Mouse (Mus musculus): ENCODE data around the gene Rnf34.
A peak's percentile ranks its signal among the peaks of the same experiment; 100 is the strongest.

Rnf34 gene

DNA sequence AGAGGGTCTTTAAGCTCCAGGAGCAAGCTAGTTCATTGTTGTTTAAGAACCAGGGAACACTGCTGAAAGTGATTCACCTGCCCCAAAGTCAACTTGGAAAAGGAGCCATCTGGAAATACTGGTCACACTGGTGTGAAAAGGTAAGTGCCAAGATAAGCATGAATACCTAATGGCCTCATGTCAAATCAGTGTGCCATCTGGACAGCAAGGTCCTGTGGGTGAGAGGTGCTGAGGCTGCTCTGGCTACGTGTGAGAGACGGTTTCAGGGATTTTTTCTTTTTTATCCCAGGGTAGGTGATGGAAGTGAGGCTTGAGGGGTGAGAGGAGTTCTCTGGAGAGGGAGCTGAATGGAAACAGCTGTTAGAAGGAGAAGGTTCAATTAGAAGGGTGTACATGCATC is 23.7 kb downstream of the Rnf34 start:
- no peak for DNase-seq

DNA sequence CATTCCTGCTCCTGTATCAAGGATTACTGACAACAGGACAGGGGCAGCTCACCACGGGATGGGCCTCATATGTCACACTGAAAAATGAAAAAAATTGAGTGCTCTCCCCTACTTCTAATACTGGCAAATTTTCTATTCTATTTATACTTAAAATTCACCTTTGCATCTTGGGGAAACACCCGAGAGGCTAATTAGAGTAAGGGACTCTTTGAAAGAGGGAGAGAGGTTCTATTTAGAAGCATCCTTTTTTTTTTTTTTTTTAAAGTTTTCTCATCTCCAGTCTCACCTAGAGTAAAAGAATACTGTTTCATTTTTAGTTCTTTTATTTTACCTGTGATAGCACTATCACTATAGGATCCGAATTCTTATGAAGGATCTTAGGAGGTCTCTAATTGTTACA is 24.5 kb downstream of the Rnf34 start:
- no peak for DNase-seq

DNA sequence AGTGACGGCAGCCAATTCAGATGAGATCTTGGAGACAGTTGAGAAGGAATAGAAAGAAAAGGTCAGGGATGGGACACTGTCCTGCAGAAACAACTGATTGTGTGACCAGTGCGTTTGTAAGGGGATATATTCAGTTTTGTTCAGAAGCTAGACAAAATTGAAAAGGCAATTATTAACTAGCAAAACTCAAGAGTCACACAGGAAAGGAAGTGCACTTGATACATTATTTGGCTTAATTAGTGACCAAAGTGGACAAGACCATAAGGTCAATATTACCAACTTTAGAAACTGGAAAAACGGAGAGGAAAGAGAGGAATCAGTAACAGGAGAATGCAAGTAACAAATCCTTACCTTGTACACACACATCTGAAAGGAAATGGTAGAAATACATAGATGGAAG is 26.8 kb downstream of the Rnf34 start:
- no peak for DNase-seq

DNA sequence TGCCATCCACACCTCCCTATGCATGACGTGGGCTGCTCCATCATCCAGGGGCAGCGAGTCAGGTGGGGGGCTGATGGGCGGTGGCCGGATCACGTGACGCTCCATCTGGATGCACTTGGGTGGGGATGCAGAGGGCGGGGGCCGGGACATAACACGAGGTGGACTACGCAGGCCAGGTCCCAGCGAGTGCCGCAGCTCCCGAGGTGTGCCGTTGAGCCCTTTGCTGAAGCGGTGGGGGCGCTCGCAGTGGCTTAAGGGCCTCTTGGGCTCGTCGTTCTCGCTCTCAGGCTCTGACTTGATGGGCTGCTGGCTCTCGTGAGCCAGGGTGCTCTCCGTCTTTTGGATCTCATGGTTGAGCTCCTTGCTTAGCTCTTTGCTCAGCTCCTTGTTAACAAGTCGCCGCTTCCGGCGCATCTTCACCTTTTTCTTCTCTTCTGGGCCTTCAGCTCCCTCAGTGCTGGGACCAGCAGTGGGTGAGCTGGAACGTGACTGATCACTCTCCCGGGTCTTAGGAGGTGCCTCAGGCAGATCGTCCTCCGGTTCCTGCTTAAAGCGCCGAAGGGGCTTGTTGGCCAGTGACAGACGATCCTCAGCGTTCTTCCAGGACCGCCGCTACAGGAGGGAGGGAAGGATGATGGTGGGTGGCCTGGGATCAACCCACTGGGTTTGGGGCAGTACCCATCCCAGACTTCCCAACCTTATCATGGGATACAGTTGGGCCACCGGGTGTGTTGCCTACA is 30.6 kb downstream of the Rnf34 start:
- no peak for DNase-seq

DNA sequence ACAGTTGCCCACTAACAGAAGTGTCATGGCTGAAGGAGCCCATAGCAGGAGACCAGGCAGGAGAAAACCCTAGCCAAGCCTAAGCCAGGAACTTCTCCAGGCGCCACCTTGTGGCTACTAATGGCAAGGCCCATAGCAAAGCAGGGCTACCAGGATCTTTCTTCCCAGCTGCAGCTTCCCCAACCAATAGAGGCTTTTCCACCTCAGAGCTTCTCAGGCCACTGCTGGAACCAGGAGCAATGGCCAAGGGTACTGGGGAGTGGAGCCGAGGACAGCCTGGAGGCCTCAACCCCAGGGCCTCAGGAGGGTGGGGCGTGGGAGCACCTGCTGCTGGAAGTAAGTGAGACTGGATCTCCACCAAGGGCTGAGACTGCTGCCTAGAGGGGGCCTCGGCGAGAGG is 31.5 kb downstream of the Rnf34 start:
- peak; percentile 77 for DNase-seq

DNA sequence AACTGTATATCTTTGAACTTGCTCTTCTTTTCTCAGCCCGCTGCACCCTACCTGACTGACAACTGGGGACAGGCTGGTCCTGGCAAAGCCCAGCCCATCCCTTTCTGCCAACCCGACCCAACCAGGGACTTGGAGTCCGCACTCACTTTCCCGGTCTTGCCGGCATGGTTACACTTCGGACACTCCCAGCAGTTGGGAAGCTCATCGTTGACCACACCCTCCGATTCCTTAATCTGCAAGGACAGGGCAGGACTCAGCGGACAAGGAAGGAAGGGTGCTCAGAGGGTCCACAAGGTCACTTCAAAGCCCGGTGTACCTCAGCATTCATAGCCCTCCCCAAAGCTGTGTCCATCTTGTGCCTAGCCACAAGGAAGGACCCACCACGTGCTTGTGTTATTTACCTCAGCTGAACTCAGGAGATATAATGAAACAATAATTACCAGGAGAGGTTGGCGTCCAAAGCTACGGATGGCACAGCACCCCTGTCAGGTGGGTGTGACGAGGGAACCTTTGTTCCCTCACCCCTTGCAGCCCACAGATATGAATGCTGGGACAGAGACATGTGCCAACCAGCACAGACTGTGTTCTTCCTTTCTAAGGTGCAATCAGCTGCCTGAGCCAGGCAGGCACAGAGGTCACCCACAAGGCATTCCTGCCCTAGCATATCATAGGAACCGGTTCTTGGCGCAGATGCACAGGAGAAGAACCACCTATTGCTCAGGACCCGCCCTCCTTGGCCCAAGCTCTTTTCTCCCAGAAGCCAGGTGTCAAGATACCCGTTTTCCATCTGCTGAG is 32.6 kb downstream of the Rnf34 start:
- no peak for DNase-seq

DNA sequence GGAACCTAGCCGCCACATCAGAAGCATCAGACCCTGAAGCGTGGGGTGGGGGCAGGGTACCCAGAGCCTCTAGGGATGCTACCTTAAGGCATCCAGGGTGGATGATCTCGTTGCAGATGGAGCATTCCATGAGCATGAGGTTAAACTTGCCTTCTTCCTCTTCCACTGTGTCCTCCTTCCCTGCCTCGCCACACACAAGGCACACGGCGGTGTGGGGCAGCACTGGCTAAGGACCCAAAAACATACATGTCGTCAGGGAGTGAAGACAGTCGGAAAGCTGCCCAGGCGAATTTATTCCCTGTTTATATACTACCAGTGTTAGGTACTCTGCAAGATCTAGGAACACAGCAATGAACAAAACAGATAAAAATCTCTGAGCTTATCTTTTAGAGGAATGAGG is 33.4 kb downstream of the Rnf34 start:
- no peak for DNase-seq

DNA sequence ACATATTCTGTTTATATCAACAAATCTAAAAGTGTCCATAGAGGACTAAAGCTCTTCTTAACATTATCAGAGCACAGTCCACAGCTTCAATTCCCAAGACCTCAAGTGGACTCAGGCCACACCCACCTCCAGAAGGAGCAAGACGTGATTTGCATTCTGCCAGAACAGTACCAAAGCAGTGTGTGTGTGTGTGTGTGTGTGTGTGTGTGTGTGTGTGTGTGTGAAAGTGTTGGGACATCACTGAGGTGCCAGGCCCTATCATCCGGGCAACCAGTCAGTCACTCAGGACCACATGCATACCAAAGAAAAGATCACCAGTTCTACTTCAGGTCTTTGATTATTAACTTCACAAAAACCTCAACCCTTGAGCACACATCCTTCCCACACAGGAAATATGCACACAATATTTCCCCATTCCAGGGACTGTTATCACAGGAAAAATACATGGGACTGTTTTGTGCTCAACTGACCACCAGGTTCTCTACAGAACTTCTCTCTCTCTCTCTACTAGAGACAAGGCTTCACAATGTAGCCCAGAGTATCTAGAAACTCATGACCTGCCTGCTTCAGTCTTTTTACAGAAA is 33.9 kb downstream of the Rnf34 start:
- DNase-seq, result no peak

DNA sequence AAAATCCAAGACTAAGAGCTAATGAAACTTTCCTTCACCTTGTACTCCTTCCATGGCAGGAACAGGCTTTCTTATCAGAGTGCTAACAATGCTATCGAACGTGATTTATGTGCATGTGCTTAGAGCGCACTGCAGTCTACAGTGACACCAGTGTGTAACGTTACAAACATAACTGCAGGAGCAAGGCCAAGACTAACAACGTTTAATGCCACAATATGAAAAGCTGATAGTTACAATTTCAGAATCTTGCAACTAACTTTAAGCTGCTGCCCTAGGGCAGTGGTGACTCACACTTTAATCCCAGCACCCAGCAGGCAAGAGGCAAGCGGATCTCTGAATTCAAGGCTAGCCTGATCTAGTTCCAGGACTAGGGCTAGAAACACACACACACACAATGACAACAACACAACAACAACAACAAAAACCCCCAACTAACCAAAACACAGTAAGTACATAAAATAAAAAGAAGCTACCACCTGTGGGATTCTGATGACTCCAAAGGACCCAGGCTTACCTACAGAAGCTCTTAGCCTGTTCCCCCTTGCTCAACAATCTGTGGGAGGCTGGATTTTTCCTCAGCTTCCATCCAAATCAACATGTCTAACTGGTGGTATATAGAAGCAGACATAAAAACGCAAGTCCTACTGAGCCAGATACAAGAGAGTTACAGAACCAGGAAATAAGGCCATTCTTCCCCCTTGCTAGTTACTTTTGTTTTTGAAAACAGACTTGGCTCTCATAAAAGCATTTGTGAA is 34.9 kb downstream of the Rnf34 start:
- no peak for DNase-seq

DNA sequence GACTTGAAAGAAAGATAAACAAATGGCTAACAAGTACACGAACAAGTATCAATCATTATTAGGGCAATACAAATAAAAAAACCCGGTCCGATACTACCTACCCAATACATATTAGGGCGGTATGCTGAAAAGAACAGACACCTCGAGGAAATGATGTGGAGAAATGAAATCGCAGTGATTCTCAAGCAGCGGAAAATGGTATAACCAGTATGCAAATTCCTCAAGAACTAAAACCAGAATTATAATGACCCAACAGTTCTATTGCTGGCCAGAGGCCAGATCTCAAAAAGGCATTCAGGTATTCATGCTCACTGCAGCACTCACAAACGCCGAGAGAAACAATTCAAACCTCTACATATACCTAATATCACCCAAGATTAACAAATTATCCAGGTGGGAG is 37.2 kb downstream of the Rnf34 start:
- DNase-seq, result no peak

DNA sequence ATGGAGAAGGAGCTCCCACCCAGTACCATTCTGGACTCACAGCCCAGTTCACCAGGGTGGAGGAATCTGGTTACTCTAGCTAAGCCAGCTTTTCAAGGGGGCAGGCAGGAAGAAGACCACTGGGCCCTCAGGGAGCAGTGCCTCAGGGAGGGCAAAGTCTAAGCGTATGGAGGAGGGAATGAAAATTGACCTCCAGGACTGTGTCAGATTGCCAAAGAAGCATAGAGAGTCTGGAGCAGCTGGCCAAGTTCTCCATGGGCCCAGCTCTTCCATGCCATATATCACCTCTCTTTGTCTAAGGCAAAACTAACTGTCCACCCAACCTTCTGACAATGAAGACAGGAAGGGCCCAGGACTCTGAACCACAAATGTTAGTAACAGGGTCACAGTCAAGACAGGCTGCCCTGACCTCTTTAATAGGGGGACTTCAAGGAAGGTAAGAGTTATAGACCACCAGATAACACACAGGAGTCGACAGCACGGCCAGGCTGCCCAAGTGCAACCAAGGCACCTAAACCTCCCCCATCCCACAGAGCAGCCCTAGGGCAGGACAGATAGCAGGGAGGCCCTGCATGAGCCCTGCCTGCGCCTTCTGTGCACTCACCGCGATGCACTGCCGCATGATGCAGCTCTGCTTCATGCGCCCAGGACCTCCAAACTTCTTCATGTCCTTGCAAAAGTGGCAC is 38.2 kb downstream of the Rnf34 start:
- DNase-seq, result no peak

DNA sequence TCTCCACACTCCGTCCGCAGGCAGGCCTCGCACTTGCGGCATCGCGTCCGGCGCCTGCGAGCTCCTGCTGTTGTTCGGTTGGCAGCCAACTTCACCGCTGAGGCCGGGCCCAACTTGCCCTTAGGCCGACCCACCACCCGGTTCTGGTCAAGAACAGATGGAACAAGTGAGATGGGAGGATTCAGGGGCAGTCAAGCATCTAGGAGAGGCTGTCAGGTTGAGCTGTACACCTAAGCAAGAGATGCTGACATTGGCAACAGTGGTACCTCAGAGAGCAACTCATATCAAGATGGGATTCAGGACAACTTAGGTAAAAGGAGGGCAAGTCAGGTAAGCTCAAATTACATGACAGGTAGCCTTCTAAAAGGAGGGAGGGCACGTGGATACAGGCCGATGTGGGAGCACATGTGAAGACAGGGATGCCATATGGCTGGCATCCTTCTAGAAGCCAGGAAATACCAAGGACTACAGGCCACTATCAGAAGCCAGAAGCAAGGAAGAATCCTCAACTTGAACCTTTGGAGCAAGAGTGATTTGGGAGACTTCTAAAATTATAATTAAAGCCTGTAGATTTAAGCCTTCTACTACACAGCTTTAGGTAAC is 38.9 kb downstream of the Rnf34 start:
- DNase-seq, result no peak

DNA sequence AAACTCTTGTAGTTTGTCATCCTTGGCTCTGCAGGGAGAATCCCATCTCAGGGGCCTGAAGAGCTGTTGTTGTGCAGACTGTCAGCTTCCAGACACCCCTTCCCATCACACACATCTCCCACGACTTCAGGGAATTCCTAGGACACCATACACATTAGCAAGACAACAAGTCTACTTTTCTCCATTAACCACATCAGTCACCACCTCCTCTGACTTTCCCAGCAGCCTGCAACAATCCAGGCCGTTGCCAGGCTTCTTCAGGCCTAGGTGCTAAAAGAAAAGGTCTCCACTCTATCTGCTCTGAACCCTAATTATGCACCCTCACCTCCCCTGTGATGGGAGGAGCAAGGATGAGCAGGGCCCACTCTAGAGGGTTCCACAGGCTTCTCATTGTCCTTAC is 40.5 kb downstream of the Rnf34 start:
- no peak for DNase-seq

DNA sequence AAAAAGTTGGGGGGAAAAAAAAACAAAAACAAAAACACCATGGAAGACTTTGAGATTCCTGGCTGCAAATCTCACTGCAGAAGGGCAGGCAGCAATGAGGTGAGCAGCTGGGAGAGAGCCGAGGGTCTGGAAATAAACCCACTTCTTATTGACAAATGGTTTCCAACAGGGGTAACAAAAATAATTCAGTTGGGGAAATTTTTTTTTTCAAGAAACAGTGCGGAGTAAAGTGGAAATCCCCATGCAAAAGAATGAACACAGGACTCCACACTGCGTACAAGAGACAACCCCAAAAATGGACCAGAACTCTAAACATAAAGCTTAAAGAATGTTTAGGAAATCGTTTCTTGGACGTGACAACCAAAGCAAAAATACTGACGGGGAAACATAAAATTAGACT is 43.4 kb downstream of the Rnf34 start:
- no peak for DNase-seq

DNA sequence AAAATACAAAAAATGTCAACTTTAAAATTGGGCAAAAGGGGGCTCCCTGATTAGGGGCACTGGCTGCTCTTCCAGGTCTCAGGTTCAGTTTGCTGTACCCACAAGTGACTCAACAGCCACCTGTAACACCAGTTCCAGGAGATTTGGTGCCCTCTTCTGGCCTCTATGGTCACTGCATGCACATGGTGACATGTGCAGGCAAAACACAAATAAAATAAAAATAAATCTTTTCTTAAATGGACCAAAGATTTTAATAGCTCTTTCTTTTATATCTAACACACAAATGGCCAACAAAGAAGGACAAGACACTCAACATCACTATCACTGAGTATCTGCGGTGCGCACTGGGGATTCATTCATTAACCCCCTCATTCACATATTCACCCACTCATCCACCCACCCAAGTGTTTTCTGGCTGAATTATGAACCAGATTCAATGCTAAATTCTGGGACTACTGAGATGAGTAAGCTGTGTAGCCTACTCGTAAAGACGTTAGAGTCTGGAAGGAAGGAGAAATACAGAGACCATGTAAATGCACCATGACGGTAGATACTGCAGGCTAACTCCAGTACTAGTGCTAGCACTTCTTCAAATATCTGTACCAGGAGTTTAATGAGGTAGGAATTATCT is 44.3 kb downstream of the Rnf34 start:
- peak; percentile 77 for DNase-seq

DNA sequence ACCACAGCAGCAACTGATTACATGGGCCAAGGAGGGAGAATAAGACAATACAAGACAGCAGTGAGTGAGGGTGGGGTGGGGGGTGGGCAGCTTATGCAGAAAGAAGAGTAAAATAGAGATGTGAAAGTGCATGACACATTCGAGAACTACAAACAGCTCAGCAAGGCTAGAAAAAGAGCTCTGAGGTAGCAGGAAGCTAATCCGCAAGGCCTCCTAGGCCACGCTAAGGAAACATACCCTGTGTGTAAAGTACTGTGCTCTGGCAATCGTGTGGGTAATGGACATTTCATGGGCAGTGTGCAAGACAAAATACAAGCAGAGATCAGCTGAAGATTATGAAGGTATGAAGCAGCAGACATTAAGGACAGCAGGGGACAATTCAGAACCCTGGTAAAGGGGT is 45.0 kb downstream of the Rnf34 start:
- no peak for DNase-seq

DNA sequence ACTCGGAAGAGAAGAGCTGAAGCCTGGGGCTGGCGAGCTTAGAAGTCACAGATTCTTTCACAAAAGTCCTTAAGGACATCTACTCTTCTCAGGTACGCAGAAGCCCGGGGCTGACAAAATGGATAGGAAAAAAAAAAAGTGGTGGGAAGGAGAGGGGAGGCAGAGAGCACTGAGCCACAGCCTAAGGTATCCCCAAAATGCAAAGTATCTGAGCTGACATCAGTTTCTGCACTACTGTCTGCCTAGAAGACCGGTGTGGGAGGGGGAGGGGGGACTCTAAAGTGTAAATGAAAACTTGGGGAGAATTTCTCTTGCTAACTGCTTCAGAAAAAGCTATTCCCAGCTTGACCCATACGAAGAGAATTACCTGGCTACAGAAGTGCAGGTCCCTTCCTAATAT is 48.3 kb downstream of the Rnf34 start:
- no peak for DNase-seq

DNA sequence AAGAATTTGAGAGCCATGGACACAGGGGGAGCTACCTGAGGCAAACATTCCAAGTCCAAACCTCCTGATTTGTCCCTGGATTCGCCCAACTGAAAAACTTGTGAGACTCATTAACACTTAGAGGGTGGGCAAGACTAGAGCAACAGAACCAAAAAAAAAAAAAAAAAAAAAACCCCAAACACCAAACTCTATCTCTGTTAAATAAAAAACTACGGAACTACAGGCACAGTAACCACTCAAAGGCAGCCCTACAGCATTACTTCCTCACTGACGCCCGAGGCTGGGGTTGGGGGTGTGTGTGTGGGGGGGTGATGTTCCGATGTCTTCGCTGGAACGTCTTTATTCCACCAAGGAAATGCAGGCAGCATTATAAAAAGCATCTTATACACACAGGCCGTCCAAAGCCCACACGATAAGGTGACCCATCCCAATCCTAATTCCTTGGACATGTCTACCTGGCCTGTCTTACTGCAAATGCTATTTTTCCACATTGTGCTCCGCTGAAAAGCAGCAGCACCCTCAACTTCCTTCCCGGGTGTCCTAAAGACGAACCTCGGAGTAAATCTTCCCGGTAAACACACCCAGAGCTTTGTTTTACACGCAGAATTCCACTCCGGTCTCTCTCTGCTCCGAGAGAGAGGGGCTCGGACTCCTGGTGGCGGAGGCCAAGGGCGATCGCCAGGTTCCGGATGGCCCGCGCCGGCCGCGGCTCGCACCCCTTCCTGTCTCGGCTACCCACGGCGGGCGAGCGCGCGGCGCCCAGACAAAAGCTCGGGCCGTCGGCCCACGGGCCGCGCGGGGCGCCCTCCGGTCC is 49.3 kb downstream of the Rnf34 start:
- DNase-seq, result peak; percentile 15

DNA sequence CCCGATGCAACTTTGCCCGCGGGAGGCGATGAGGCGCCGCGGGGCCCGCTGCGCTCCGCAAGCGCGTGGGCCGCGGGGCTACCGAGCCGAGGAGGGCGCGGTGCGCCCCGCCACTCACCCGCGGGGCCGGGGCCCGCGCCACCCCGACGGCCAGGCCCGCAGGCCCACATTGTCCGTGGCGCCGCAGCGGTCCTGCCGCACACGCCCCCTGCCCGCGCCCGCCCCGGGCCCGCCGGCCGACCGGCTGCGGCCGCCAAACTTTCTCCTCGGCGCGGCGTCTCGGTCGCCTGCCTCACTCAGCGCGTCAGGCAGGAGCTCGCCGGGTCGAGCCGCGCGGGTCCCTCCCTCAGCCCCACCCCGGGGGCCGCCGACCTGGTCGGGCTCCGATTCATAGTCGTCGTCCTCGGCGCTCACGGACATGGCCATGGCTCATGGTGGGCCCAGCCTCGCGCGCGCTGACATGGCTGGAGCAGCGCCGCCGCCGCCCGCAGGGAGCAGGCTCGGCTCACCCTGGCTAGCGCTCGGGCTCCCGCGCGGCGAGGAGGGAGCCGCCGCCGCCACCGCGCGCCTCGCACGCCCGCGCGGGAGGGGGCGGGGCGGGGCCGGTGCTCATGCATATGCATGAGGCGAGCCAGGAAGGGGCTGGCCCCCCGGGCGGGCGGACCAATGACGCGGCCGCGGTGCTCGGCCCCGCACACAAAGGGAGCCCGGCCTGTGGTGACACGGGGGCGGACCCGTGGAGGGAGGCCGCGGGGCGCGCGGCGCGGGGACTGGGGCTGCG is 50.1 kb downstream of the Rnf34 start:
- DNase-seq, result peak; percentile 91

DNA sequence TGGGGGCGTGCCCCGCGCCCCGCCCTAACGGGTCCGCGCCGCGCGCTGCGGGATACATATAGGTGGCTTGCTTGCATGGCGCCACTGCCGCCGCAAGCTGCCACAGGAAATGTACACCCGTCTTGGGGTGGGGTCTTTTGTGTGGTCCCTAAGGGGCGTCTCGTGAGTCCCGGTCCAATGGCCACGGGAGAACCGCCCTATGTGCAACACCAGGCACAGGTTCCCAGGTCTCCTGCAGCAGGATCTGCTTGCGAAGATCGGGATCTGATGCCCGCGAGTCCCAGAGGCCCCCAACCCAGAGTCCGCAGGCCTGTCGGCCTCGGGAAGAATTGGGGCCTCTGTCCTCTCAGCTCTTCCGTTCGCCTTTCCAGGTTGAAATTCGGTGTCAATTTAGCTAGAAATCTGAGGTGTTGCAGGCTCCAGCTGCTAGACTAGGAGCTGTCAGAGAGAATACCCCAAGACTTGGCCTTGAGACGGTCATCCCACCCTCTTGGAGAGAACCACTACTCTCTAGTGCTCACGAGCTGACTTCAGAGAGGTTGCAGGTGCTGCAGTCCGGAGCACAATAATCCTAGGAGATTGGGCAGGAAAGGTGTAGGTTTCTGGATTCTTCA is 50.8 kb downstream of the Rnf34 start:
- DNase-seq, result no peak

Measured in lung, postnatal 14 days (tissue).